Mouse (Mus musculus): ENCODE measurements around the gene Bag2. TPM values are rescaled to one million over a fixed set of nuclear protein-coding genes. Genes with fewer than 3 reads are reported as not detected.
"Not testable (repeated sequence)": the region's sequence is repeated elsewhere in the genome, so short reads cannot be mapped to it uniquely, and the experiment has no call there.

The Bag2 gene
- polyA plus RNA-seq, 1 experiment from 2014 or later, result 39.4 TPM

DNA sequence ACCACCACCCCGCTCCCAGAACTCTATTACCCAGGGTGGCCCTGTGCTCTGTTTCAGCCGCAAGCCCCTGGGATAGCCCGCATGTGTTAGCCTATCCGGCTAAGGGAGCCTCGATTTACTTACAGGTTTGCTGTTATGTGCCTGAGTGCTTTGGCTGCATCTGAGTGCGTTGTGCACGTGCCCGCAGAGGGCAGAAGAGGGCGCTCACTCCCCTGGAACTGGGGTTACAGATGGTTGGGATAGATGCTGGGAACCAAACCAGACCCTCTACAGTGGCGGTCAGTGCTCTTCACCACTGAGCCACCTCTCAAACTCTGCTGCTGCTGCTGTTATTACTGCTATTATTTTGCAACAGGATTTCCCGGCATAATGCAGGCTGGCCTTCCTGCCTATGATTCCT, 8.5 kb downstream of the Bag2 start:
- Histone ChIP-seq H3K36me3 (ENCODE audit: insufficient read depth) (peaks cover 33% of the 10 kb centered on the region), H3K4me2 (no peak overlapping the region), H3K9ac (no peak overlapping the region), H3K9me3 (ENCODE audit: low read depth, low read length) (no peaks in the 10 kb centered on the region), H3K27me3 (ENCODE audit: insufficient read depth, low read length) (no peaks in the 10 kb centered on the region), H3K4me3 (ENCODE audit: low read depth, low read length) (no peak overlapping the region), H3K27ac (ENCODE audit: low read depth) (no peak overlapping the region), H3K4me1 (ENCODE audit: insufficient read depth) (no peaks in the 10 kb centered on the region)
- 92% methylated on average over 11 of the region's 11 CpGs for WGBS
- no peak for TF ChIP-seq CTCF (IDR thresholded peaks at IDR 0.05; ENCODE audit: low read depth)
- DNase-seq (no peak), ATAC-seq (ENCODE audit: insufficient read depth) (no peak; the same call in 1 of the 2 replicates)

DNA sequence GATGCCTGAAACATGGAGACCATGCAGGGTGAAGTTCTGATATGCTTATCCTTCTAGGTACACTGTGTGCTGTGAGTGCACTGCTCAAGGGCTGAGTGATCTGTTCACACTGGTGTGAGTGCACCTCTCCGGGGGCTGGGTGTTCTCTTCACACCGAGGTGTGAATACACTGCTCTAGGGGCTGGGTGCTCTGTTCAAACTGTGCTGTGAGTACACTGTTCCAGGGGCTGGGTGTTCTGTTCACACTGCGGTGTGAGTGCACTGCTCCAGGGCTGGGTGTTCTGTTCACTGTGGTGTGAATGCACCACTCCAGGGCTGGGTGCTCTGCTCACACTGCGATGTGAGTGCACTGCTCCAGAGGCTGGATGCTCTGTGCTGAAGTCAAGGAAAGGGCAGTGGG, 11.7 kb downstream of the Bag2 start:
- Histone ChIP-seq H3K4me2 (no peak overlapping the region), H3K27ac (ENCODE audit: low read depth) (no peak overlapping the region), H3K9me3 (ENCODE audit: low read depth, low read length) (no peaks in the 10 kb centered on the region), H3K4me3 (ENCODE audit: low read depth, low read length) (no peak overlapping the region), H3K36me3 (ENCODE audit: insufficient read depth) (peaks cover 38% of the 10 kb centered on the region), H3K9ac (no peak overlapping the region), H3K27me3 (ENCODE audit: insufficient read depth, low read length) (no peaks in the 10 kb centered on the region), H3K4me1 (ENCODE audit: insufficient read depth) (no peaks in the 10 kb centered on the region)
- 93% methylated on average over 4 of the region's 4 CpGs for WGBS
- no peak for ATAC-seq (ENCODE audit: insufficient read depth)
- no peak for TF ChIP-seq CTCF (IDR thresholded peaks at IDR 0.05; ENCODE audit: low read depth)
- DNase-seq, result no peak

DNA sequence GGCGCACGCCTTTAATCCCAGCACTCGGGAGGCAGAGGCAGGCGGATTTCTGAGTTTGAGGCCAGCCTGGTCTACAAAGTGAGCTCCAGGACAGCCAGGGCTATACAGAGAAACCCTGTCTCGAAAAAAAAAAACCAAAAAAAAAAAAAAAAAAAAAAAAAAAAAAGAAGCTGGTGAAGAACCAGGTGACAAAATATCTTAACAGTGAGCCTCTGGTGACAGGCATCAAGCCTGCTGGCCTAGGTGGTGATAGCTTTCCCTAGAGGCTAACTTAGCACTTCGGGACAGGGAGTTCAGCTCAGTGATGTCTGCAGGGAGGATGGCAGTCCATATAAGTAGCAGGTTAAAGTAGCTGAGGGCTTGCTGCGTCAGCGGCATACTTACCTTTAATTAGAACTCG, 12.8 kb downstream of the Bag2 start:
- not testable (repeated sequence) for H3K4me1 ChIP-seq (ENCODE audit: insufficient read depth); H3K9me3 ChIP-seq (ENCODE audit: low read depth, low read length); DNase-seq; ATAC-seq (ENCODE audit: insufficient read depth); H3K4me2 ChIP-seq; H3K9ac ChIP-seq; H3K4me3 ChIP-seq (ENCODE audit: low read depth, low read length); H3K27me3 ChIP-seq (ENCODE audit: insufficient read depth, low read length); H3K27ac ChIP-seq (ENCODE audit: low read depth)
- peaks cover 48% of the 10 kb centered on the region for H3K36me3 ChIP-seq (ENCODE audit: insufficient read depth)
- 94% methylated on average over 9 of the region's 9 CpGs for WGBS

DNA sequence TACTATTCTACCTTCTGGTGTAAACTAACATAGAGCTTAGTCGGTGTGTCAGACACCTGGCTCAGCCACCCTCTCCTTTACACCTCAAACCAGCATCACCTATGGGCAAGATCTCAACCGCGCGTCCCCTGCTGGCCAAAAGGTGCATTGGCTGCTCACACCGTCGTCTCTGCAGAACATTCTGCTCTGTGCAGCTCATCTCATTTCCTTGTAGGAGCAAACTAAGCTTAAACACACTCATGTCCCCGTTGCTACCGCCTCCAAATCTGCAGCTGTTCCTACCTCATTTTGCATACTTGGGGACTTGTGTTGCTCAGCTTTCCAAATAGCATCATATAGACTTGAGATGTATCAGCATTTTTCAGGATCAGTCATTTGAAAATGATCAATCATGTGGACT, 14.7 kb downstream of the Bag2 start:
- DNase-seq (peak; percentile 57), ATAC-seq (ENCODE audit: insufficient read depth) (0 out of 2 replicates have a peak, but pooled peaks have one; percentile 9)
- H3K4me1 ChIP-seq (ENCODE audit: insufficient read depth), result no peaks in the 10 kb centered on the region
- H3K27ac ChIP-seq (ENCODE audit: low read depth), result no peak overlapping the region
- WGBS, result 16% methylated on average over 8 of the region's 8 CpGs
- peaks cover 46% of the 10 kb centered on the region for H3K36me3 ChIP-seq (ENCODE audit: insufficient read depth)
- H3K4me3 ChIP-seq (ENCODE audit: low read depth, low read length), result no peak overlapping the region
- H3K9ac ChIP-seq, result no peak overlapping the region
- TF ChIP-seq CTCF (IDR thresholded peaks at IDR 0.05; ENCODE audit: low read depth), result peak; percentile 90
- no peaks in the 10 kb centered on the region for H3K27me3 ChIP-seq (ENCODE audit: insufficient read depth, low read length)
- H3K4me2 ChIP-seq, result no peak overlapping the region
- H3K9me3 ChIP-seq (ENCODE audit: low read depth, low read length), result no peaks in the 10 kb centered on the region

DNA sequence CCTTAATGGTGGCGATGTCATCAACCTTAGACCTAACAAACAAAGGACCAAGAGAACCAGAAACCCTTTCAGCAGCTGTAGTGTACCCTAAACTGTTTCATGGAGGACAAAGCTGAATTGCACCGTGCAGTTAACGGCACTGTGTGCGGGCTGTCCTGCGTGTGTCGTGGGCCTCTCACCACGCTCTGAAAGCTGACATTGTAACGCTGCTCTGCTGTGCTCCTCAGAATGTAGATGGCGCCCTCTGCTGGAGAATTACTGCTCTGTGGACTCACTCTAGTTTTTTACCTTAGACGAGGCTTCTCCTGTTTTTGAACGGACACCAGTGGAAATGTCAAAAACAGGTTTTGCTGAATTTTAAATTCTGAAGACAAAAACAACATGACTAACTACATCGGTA, 18.3 kb downstream of the Bag2 start:
- H3K4me1 ChIP-seq (ENCODE audit: insufficient read depth), result no peaks in the 10 kb centered on the region
- no peak overlapping the region for H3K4me3 ChIP-seq (ENCODE audit: low read depth, low read length)
- WGBS, result 31% methylated on average over 12 of the region's 12 CpGs
- H3K27me3 ChIP-seq (ENCODE audit: insufficient read depth, low read length), result no peaks in the 10 kb centered on the region
- H3K36me3 ChIP-seq (ENCODE audit: insufficient read depth), result peaks cover 57% of the 10 kb centered on the region
- H3K4me2 ChIP-seq, result no peak overlapping the region
- no peak overlapping the region for H3K9ac ChIP-seq
- H3K9me3 ChIP-seq (ENCODE audit: low read depth, low read length), result no peaks in the 10 kb centered on the region
- peak; percentile 91 for TF ChIP-seq CTCF (IDR thresholded peaks at IDR 0.05; ENCODE audit: low read depth)
- DNase-seq (peak; percentile 93), ATAC-seq (ENCODE audit: insufficient read depth) (peak; percentile 77; the same call in 1 of the 2 replicates)
- H3K27ac ChIP-seq (ENCODE audit: low read depth), result no peak overlapping the region

- no peaks in the 10 kb centered on the region for H3K27me3 ChIP-seq (ENCODE audit: insufficient read depth, low read length)
- no peak overlapping the region for H3K4me3 ChIP-seq (ENCODE audit: low read depth, low read length)
- H3K36me3 ChIP-seq (ENCODE audit: insufficient read depth), result peaks cover 57% of the 10 kb centered on the region
- DNase-seq, result no peak
- no peak overlapping the region for H3K4me2 ChIP-seq
- ATAC-seq (ENCODE audit: insufficient read depth), result no peak
- H3K4me1 ChIP-seq (ENCODE audit: insufficient read depth), result no peaks in the 10 kb centered on the region
- TF ChIP-seq CTCF (IDR thresholded peaks at IDR 0.05; ENCODE audit: low read depth), result no peak
- H3K9ac ChIP-seq, result no peak overlapping the region
- no peak overlapping the region for H3K27ac ChIP-seq (ENCODE audit: low read depth)
- H3K9me3 ChIP-seq (ENCODE audit: low read depth, low read length), result no peaks in the 10 kb centered on the region
- WGBS, result 85% methylated on average over 11 of the region's 11 CpGs
Observed at GRCm38 (mm10) chr1:33738681-33739278, 18.8 kb downstream of the Bag2 start.

DNA sequence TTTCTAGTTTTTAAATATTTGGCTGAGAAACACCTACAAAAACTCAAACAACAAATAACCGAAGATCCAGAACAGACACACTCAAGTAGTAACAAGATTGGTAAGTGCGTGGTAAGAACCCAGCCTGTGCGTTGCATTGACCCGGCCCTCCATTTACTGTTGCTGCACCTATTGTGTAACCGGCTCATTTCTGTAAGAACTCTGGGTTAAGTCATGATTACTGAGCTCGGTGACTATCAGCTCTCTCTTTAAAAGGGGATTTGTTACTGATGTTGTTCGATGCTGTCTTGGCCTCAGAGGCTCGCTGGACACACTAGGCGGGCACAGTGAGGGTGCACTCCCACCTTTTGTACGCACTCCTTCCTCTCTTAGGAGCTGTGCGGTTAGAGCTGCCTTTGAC, 19.3 kb downstream of the Bag2 start:
- no peak for TF ChIP-seq CTCF (IDR thresholded peaks at IDR 0.05; ENCODE audit: low read depth)
- Histone ChIP-seq H3K4me1 (ENCODE audit: insufficient read depth) (no peaks in the 10 kb centered on the region), H3K36me3 (ENCODE audit: insufficient read depth) (peaks cover 57% of the 10 kb centered on the region), H3K4me2 (no peak overlapping the region), H3K27ac (ENCODE audit: low read depth) (no peak overlapping the region), H3K4me3 (ENCODE audit: low read depth, low read length) (no peak overlapping the region), H3K9me3 (ENCODE audit: low read depth, low read length) (no peaks in the 10 kb centered on the region), H3K9ac (no peak overlapping the region), H3K27me3 (ENCODE audit: insufficient read depth, low read length) (no peaks in the 10 kb centered on the region)
- no peak for ATAC-seq (ENCODE audit: insufficient read depth)
- DNase-seq, result no peak
- 90% methylated on average over 11 of the region's 11 CpGs for WGBS
